Mouse (Mus musculus) cerebellum, adult 9-10 months (tissue): Measurements from ENCODE around the gene Dhx40.

Experiments used
- DNase-seq: peaks from one replicate; pipeline ENCODE4 v3.0.0; 2022

The Dhx40 gene

GRCm38 (mm10) chr11:86807505-86807989 lies at the start of gene Dhx40:
Dhx40 (minus strand) TSS chr11:86807746.
- DNase-seq, result peak; percentile 87

GRCm38 (mm10) chr11:86855639-86856425 lies 48.3 kb upstream of the Dhx40 start:
- peak; percentile 69 for DNase-seq

GRCm38 (mm10) chr11:86853081-86853480 lies 45.5 kb upstream of the Dhx40 start:
- DNase-seq, result no peak

GRCm38 (mm10) chr11:86852534-86853054 lies 45.0 kb upstream of the Dhx40 start:
- DNase-seq, result peak; percentile 72

GRCm38 (mm10) chr11:86851714-86852533 lies 44.4 kb upstream of the Dhx40 start:
- DNase-seq, result peak; percentile 63

GRCm38 (mm10) chr11:86851234-86851671 lies 43.7 kb upstream of the Dhx40 start:
- DNase-seq, result peak; percentile 92

- DNase-seq, result no peak
Observed at GRCm38 (mm10) chr11:86843831-86844230, 36.3 kb upstream of the Dhx40 start.

GRCm38 (mm10) chr11:86841261-86841660 lies 33.7 kb upstream of the Dhx40 start:
- DNase-seq, result no peak

GRCm38 (mm10) chr11:86840511-86841154 lies 33.1 kb upstream of the Dhx40 start:
- no peak for DNase-seq

- no peak for DNase-seq
Observed at GRCm38 (mm10) chr11:86839716-86840447, 32.3 kb upstream of the Dhx40 start.

GRCm38 (mm10) chr11:86838792-86839191 lies 31.2 kb upstream of the Dhx40 start:
- no peak for DNase-seq

- peak; percentile 69 for DNase-seq
Observed at GRCm38 (mm10) chr11:86836366-86836765, 28.8 kb upstream of the Dhx40 start.

GRCm38 (mm10) chr11:86834628-86835338 lies 27.2 kb upstream of the Dhx40 start:
- DNase-seq, result no peak

- DNase-seq, result no peak
Observed at GRCm38 (mm10) chr11:86834050-86834449, 26.5 kb upstream of the Dhx40 start.

- DNase-seq, result no peak
Observed at GRCm38 (mm10) chr11:86833153-86833552, 25.6 kb upstream of the Dhx40 start.

GRCm38 (mm10) chr11:86828396-86828795 lies 20.9 kb upstream of the Dhx40 start:
- DNase-seq, result no peak

GRCm38 (mm10) chr11:86827476-86828245 lies 20.1 kb upstream of the Dhx40 start:
- no peak for DNase-seq

GRCm38 (mm10) chr11:86824433-86824832 lies 16.9 kb upstream of the Dhx40 start:
- DNase-seq, result no peak

GRCm38 (mm10) chr11:86822531-86822930 lies 15.0 kb upstream of the Dhx40 start:
- no peak for DNase-seq

GRCm38 (mm10) chr11:86819536-86819935 lies 12.0 kb upstream of the Dhx40 start:
- no peak for DNase-seq

GRCm38 (mm10) chr11:86818928-86819327 lies 11.4 kb upstream of the Dhx40 start:
- no peak for DNase-seq
